Mouse (Mus musculus) ES-Bruce4 (cell line): ENCODE data around the gene Kifc3. TPM values are rescaled to one million over a fixed set of nuclear protein-coding genes. Genes with fewer than 3 reads are reported as not detected.

ENCODE experiments used
- H3K27ac ChIP-seq: 2 replicates; pipeline ENCODE4 v1.5.1; 2012; ENCODE audit warnings: low read length, inconsistent platforms; ENCODE audit not compliant: insufficient read depth
- H3K27me3 ChIP-seq: 2 replicates; pipeline ENCODE4 v1.6.1; 2012; ENCODE audit warnings: mild to moderate bottlenecking, low read length, inconsistent platforms; ENCODE audit not compliant: control insufficient read depth, poor library complexity, insufficient read depth, severe bottlenecking
- H3K36me3 ChIP-seq: 2 replicates; pipeline ENCODE4 v1.6.1; 2012; ENCODE audit warnings: inconsistent platforms, mild to moderate bottlenecking, low read length, moderate library complexity; ENCODE audit not compliant: control insufficient read depth, poor library complexity, insufficient read depth, severe bottlenecking
- H3K4me1 ChIP-seq: one replicate; pipeline ENCODE4 v1.8.1; 2011; ENCODE audit warnings: low read length; ENCODE audit not compliant: control insufficient read depth, insufficient read depth
- H3K4me3 ChIP-seq: 2 replicates; pipeline ENCODE4 v1.5.1; 2011; ENCODE audit warnings: low read depth, mild to moderate bottlenecking, low read length
- H3K9ac ChIP-seq: 2 replicates; pipeline ENCODE4 v1.6.1; 2012; ENCODE audit warnings: low read depth, mild to moderate bottlenecking, inconsistent platforms; ENCODE audit not compliant: poor library complexity, severe bottlenecking
- H3K9me3 ChIP-seq: replicated peaks from 2 replicates; pipeline ENCODE4 v1.6.1; 2012; ENCODE audit warnings: mild to moderate bottlenecking, low read length, inconsistent platforms; ENCODE audit not compliant: control insufficient read depth, poor library complexity, insufficient read depth, severe bottlenecking
- CTCF ChIP-seq: IDR thresholded peaks from one replicate; pipeline ENCODE4 v1.8.1; 2011; ENCODE audit warnings: low read depth, low read length
- EP300 ChIP-seq: IDR thresholded peaks from 2 replicates; pipeline ENCODE4 v1.6.1; 2011; ENCODE audit warnings: low read depth, low read length; ENCODE audit not compliant: insufficient read depth
- POLR2A ChIP-seq: IDR thresholded peaks from one replicate; pipeline ENCODE4 v1.8.1; 2011; ENCODE audit warnings: low read length; ENCODE audit not compliant: insufficient read depth
- polyA plus RNA-seq: library from polyadenylated mRNA; stranded (reverse); fragments of >200 nt; gene quantifications from 2 replicates; pipeline ENCODE4 v1.2.4, GENCODE M21; 2011; ENCODE audit warnings: low read depth; ENCODE audit not compliant: missing spikeins, insufficient read depth, insufficient read length

Kifc3 gene
- polyA plus RNA-seq, 1 experiment = 19.0 TPM

GRCm38 (mm10) chr8:95159344-95159743 is 43.3 kb downstream of the Kifc3 start:
- no peaks in the 10 kb centered on the region for H3K9me3 ChIP-seq
- H3K9ac ChIP-seq = no peak overlapping the region
- H3K4me3 ChIP-seq = no peak overlapping the region
- H3K27ac ChIP-seq = no peak overlapping the region
- H3K4me1 ChIP-seq = no peaks in the 10 kb centered on the region
- no peaks in the 10 kb centered on the region for H3K36me3 ChIP-seq
- H3K27me3 ChIP-seq = no peaks in the 10 kb centered on the region
- TF ChIP-seq POLR2A (no peak), EP300 (no peak), CTCF (no peak)

- Histone ChIP-seq H3K4me1 (no peaks in the 10 kb centered on the region), H3K27ac (no peak overlapping the region), H3K9me3 (no peaks in the 10 kb centered on the region), H3K9ac (no peak overlapping the region), H3K4me3 (no peak overlapping the region), H3K27me3 (no peaks in the 10 kb centered on the region), H3K36me3 (no peaks in the 10 kb centered on the region)
- no peak for TF ChIP-seq POLR2A
- TF ChIP-seq EP300 = no peak
- TF ChIP-seq CTCF = no peak
Observed at GRCm38 (mm10) chr8:95158654-95159053, 44.0 kb downstream of the Kifc3 start.

- no peaks in the 10 kb centered on the region for H3K27me3 ChIP-seq
- no peaks in the 10 kb centered on the region for H3K4me1 ChIP-seq
- H3K36me3 ChIP-seq = no peaks in the 10 kb centered on the region
- H3K4me3 ChIP-seq = no peak overlapping the region
- H3K9me3 ChIP-seq = no peaks in the 10 kb centered on the region
- H3K9ac ChIP-seq = no peak overlapping the region
- no peak overlapping the region for H3K27ac ChIP-seq
- no peak for TF ChIP-seq EP300
- no peak for TF ChIP-seq POLR2A
- TF ChIP-seq CTCF = no peak
Observed at GRCm38 (mm10) chr8:95157145-95157544, 45.5 kb downstream of the Kifc3 start.

DNA sequence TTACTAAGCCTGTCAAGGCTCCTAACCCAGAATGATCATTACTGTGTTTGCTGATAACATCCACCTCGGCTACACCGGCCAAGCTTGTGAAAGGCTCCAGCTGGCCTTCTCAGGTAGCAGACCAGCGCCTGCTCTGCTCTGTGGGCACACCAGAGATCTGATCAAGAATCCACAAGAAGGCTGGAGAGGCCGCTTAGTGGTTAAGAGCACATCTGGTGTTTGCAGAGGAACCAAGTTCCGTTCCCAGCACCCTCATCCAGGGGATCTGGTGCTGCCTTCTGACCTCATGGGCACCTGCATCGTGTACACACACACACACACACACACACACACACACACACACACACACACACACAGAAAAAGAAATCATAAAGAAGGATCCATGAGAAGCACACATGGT is 46.5 kb downstream of the Kifc3 start:
- TF ChIP-seq CTCF = no peak
- no peak for TF ChIP-seq POLR2A
- TF ChIP-seq EP300 = no peak
- H3K27me3 ChIP-seq = no peaks in the 10 kb centered on the region
- H3K9me3 ChIP-seq = no peaks in the 10 kb centered on the region
- H3K36me3 ChIP-seq = no peaks in the 10 kb centered on the region
- no peak overlapping the region for H3K9ac ChIP-seq
- H3K27ac ChIP-seq = no peak overlapping the region
- no peak overlapping the region for H3K4me3 ChIP-seq
- H3K4me1 ChIP-seq = no peaks in the 10 kb centered on the region

DNA sequence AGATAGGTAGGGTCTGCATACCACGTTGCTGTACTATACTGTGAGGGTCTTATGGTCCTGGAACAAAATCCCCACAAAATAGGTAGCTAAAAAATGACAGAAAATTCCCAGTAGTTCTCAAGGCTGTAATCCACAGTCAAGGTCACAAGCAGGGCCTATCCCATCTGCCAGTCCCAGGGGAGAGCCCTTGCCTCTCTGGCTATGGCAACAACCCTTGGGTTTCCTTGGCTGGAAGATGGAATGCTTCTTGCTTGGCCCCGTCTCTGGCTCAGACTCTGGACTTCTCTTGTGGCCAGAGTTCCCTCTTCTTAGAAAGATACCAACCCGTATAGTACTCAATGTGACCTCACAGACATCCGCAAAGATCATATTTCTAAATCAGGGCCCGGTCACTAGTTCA is 47.3 kb downstream of the Kifc3 start:
- no peaks in the 10 kb centered on the region for H3K27me3 ChIP-seq
- no peaks in the 10 kb centered on the region for H3K9me3 ChIP-seq

GRCm38 (mm10) chr8:95154654-95155053 is 48.0 kb downstream of the Kifc3 start:
- H3K36me3 ChIP-seq = no peaks in the 10 kb centered on the region
- no peak overlapping the region for H3K27ac ChIP-seq
- no peaks in the 10 kb centered on the region for H3K4me1 ChIP-seq
- no peak overlapping the region for H3K4me3 ChIP-seq
- no peaks in the 10 kb centered on the region for H3K9me3 ChIP-seq
- no peak for TF ChIP-seq POLR2A
- TF ChIP-seq CTCF = no peak
- no peak for TF ChIP-seq EP300
- no peaks in the 10 kb centered on the region for H3K27me3 ChIP-seq
- no peak overlapping the region for H3K9ac ChIP-seq

More for the DNA sequence above, 47.3 kb downstream of the Kifc3 start:
- TF ChIP-seq EP300 (no peak), CTCF (no peak), POLR2A (no peak)
- Histone ChIP-seq H3K36me3 (no peaks in the 10 kb centered on the region), H3K4me1 (no peaks in the 10 kb centered on the region), H3K4me3 (no peak overlapping the region), H3K27ac (no peak overlapping the region), H3K9ac (no peak overlapping the region)
